ENCODE assay signal across 28 mouse cellular contexts in the genomic region with DNA sequence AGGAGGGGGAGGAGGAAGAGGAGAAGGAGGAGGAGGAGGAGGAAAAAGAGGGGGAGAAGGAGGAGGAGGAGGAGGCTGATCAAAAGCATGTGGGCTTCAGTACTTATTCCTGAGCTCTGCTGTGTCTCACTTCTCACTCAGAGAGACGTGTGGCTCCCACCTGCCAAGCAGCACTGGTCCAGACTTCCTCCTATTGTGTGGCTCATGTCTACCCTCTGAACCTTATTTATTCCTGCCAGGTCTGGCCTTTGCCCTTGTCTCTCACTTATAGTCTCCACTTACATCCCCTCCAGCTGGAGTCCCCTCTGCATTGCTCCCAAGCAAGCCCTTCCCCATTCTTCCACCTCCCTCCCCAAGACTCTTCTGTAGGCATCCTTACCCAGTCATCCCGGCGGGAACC.
DNase-seq lines count a peak whose midpoint lies in the region; ATAC-seq and TF ChIP-seq lines count a peak whose summit lies in the region.
"Had no signal": no experiment of that assay in that cellular context is flagged by ENCODE, and none has a peak within 500 bp of the region (broad histone marks: within the 10 kb centered on the region; RNA-seq: fewer than 3 reads in every experiment).

No protein-coding gene starts in this region.

- H3K4me2 ChIP-seq in lung, embryonic 14.5 days, result no peak overlapping the region
- H3K4me2 ChIP-seq: embryonic facial prominence, embryonic 13.5 days; heart, embryonic 11.5 days; hindbrain, embryonic 13.5 days had no signal

- 62% methylated on average over 3 of the region's 3 CpGs for WGBS in lung, embryonic 14.5 days
- 44% methylated on average over 3 of the region's 3 CpGs for WGBS in limb, embryonic 10.5 days

- H3K27me3 ChIP-seq in lung, embryonic 14.5 days (ENCODE audit: insufficient read depth, low read length), result no peaks in the 10 kb centered on the region
- no peaks in the 10 kb centered on the region for H3K27me3 ChIP-seq in limb, embryonic 10.5 days (ENCODE audit: low read depth, poor library complexity, severe bottlenecking)
- H3K27me3 ChIP-seq: embryonic facial prominence, embryonic 13.5 days; hindbrain, embryonic 13.5 days had no signal

- peak; percentile 58 for DNase-seq in embryo, embryonic 10 days (ENCODE audit: low spot score)
- DNase-seq in embryo, embryonic 11 days, result no peak
- peak; percentile 31 for DNase-seq in lung, embryonic 14.5 days
- no peak for DNase-seq in lung, postnatal 4 days
- peak; percentile 23 for DNase-seq in embryo, embryonic 9.5 days (ENCODE audit: extremely low spot score)
- DNase-seq in limb, embryonic 10.5 days (ENCODE audit: low spot score), result peak; percentile 71
- no peak for DNase-seq in adrenal gland, adult 2 months
- no peak for DNase-seq in kidney, postnatal 25 days
- DNase-seq: adrenal gland, postnatal 14 days; B cell, adult 2 months; cerebellum, adult 11 months; cerebellum, adult 8-10 months; cerebellum, postnatal 10 days; cerebellum, postnatal 36 days; forebrain, postnatal 0 days; gastrocnemius, postnatal 14 days; heart, adult 11 months; kidney, adult 18-20 months had no signal

- H3K36me3 ChIP-seq in lung, embryonic 14.5 days (ENCODE audit: insufficient read depth), result no peaks in the 10 kb centered on the region
- no peaks in the 10 kb centered on the region for H3K36me3 ChIP-seq in limb, embryonic 10.5 days
- H3K36me3 ChIP-seq: hindbrain, embryonic 13.5 days had no signal

- ATAC-seq in lung, embryonic 14.5 days (ENCODE audit: insufficient read depth), result no peak
- ATAC-seq: activated CD4-positive, CD25-positive, alpha-beta regulatory T cell, adult 4 months; forebrain, embryonic 14.5 days; forebrain, postnatal 0 days; hindbrain, postnatal 0 days; inflammation-experienced regulatory T-cells, adult 6 months; intestine, embryonic 16.5 days had no signal

- no peak overlapping the region for H3K4me3 ChIP-seq in lung, embryonic 14.5 days (ENCODE audit: low read depth, low read length)
- no peak overlapping the region for H3K4me3 ChIP-seq in limb, embryonic 10.5 days
- H3K4me3 ChIP-seq: embryonic facial prominence, embryonic 13.5 days; erythroblast, embryonic 14.5 days; gastrocnemius, adult 2 months; hindbrain, embryonic 13.5 days had no signal

- H3K4me1 ChIP-seq in lung, embryonic 14.5 days (ENCODE audit: insufficient read depth), result no peaks in the 10 kb centered on the region
- peaks cover 30% of the 10 kb centered on the region for H3K4me1 ChIP-seq in limb, embryonic 10.5 days

- H3K9ac ChIP-seq in lung, embryonic 14.5 days, result no peak overlapping the region
- H3K9ac ChIP-seq: embryonic facial prominence, embryonic 13.5 days; forebrain, postnatal 0 days; hindbrain, embryonic 13.5 days had no signal

- no peak overlapping the region for H3K27ac ChIP-seq in lung, embryonic 14.5 days (ENCODE audit: low read depth)
- peak overlapping the region; percentile 51; the same call in 1 of the 2 replicates for H3K27ac ChIP-seq in limb, embryonic 10.5 days
- H3K27ac ChIP-seq: embryonic facial prominence, embryonic 13.5 days; gastrocnemius, adult 2 months; hindbrain, embryonic 13.5 days; hindbrain, postnatal 0 days had no signal

- TF ChIP-seq CTCF in lung, embryonic 14.5 days (IDR thresholded peaks at IDR 0.05; ENCODE audit: low read depth), result no peak

- no peaks in the 10 kb centered on the region for H3K9me3 ChIP-seq in lung, embryonic 14.5 days (ENCODE audit: low read depth, low read length)
- no peaks in the 10 kb centered on the region for H3K9me3 ChIP-seq in limb, embryonic 10.5 days (replicated peaks)
- H3K9me3 ChIP-seq: embryonic facial prominence, embryonic 13.5 days; hindbrain, embryonic 13.5 days had no signal

Comparison
In these comparisons a context has a peak if more than half of its experiments do, and no peak if none do; other contexts are left out.
1. DNase-seq: peak in embryo, embryonic 10 days (single experiment), lung, embryonic 14.5 days (single experiment), embryo, embryonic 9.5 days (single experiment) and limb, embryonic 10.5 days (single experiment); none in embryo, embryonic 11 days (single experiment), lung, postnatal 4 days (0 of 2), adrenal gland, adult 2 months (single experiment) and kidney, postnatal 25 days (0 of 2).